Mouse (Mus musculus) stomach, postnatal 0 days (tissue): ENCODE measurements around the gene Lrg1.

Experiments
- CTCF ChIP-seq: IDR thresholded peaks from 2 replicates; pipeline ENCODE4 v1.5.1; 2016; ENCODE audit warnings: antibody characterized with exemption, low read depth, mild to moderate bottlenecking, moderate library complexity
- EP300 ChIP-seq: optimal IDR thresholded peaks from 2 replicates; pipeline ENCODE3; 2016; ENCODE audit warnings: antibody characterized with exemption

- TF ChIP-seq CTCF: no peak
- no peak for TF ChIP-seq EP300
Measured at GRCm38 (mm10) chr17:56098180-56098579, 23.6 kb downstream of the Lrg1 start.
